20 mouse cellular contexts compared by ENCODE assay signal in genomic region chr4:59302387-59302786, GRCm38 (mm10).
"Had no signal": no experiment of that assay in that cellular context is flagged by ENCODE, and none has a peak within 500 bp of the region (broad histone marks: within the 10 kb centered on the region; RNA-seq: fewer than 3 reads in every experiment).

No protein-coding gene starts in this region.

- DNase-seq: lung, adult 2 months; lung, postnatal 4 days; midbrain, embryonic 14.5 days; retina, postnatal 1 day; right cerebral cortex, adult 18-20 months; right cerebral cortex, postnatal 25 days; right cerebral cortex, postnatal 4 days; spleen, adult 18-20 months; thymus, adult 18-20 months; thymus, postnatal 14 days; thymus, postnatal 36 days had no signal

- H3K27me3 ChIP-seq: lung, embryonic 15.5 days; megakaryocyte, embryonic 14.5 days; midbrain, embryonic 12.5 days; neural tube, embryonic 13.5 days; neural tube, embryonic 15.5 days had no signal

- H3K4me1 ChIP-seq: lung, embryonic 15.5 days; midbrain, embryonic 10.5 days; midbrain, embryonic 12.5 days; neural tube, embryonic 13.5 days; neural tube, embryonic 15.5 days had no signal

- H3K4me3 ChIP-seq: lung, embryonic 15.5 days; megakaryocyte, embryonic 14.5 days; midbrain, embryonic 10.5 days; midbrain, embryonic 12.5 days; myocyte; neural tube, embryonic 13.5 days; neural tube, embryonic 15.5 days had no signal

- H3K27ac ChIP-seq: lung, embryonic 15.5 days; midbrain, embryonic 10.5 days; midbrain, embryonic 12.5 days; neural tube, embryonic 13.5 days; neural tube, embryonic 15.5 days had no signal

- ATAC-seq: lung, postnatal 0 days; midbrain, embryonic 16.5 days had no signal

- H3K4me2 ChIP-seq: lung, embryonic 15.5 days; midbrain, embryonic 12.5 days; neural tube, embryonic 13.5 days; neural tube, embryonic 15.5 days had no signal

- H3K9ac ChIP-seq: lung, embryonic 15.5 days; midbrain, embryonic 12.5 days; neural tube, embryonic 13.5 days; neural tube, embryonic 15.5 days had no signal

- H3K9me3 ChIP-seq: lung, embryonic 15.5 days; midbrain, embryonic 10.5 days; midbrain, embryonic 12.5 days; neural tube, embryonic 13.5 days; neural tube, embryonic 15.5 days had no signal

- H3K36me3 ChIP-seq: lung, embryonic 15.5 days; midbrain, embryonic 10.5 days; midbrain, embryonic 12.5 days; neural tube, embryonic 13.5 days; neural tube, embryonic 15.5 days had no signal
